Mouse (Mus musculus): Measurements from ENCODE around the gene Fbxl7.
"Not testable (repeated sequence)": the region's sequence is repeated elsewhere in the genome, so short reads cannot be mapped to it uniquely, and the experiment has no call there.

Gene Fbxl7

DNA sequence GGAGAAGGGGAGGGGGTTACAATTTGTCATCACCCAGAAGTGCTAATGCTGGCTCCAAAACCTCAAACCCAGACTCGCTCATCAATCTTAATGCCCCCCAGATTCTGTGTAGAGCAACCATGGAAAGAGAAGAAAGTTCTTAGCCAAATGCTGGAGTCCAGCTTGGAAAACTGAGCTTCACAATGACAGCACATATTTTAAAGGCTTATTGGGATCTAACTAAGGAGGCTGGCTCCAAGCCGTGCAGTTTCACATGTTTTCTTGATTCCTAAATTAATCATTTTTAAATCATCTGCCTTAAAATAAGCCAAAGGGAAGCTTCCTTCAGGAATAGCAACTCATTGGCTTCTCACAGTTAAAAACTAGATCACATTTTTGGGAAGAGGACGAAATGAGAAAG is 82.5 kb downstream of the Fbxl7 start:
- DNase-seq (ENCODE audit: low spot score in 2 of 2) = no peak

DNA sequence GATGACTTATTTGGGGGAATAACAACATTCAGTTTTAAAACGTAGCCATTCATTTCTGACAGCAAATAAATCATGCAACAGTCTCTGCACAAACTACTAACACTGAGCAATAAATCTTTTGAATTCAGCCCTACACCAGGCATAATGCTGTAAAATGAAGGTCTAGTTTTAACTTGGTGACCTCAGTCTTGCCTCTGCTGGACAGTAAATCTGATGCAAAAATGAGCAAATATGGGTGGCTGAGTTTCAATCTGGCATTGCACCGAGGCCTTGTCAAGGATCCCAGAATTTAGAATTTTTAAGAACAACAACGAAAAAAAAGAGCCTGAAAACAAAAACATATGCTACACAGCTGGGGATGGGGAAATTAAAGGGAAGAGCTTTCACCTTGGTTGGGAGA is 85.8 kb downstream of the Fbxl7 start:
- DNase-seq (ENCODE audit: low spot score in 2 of 2) = no peak

DNA sequence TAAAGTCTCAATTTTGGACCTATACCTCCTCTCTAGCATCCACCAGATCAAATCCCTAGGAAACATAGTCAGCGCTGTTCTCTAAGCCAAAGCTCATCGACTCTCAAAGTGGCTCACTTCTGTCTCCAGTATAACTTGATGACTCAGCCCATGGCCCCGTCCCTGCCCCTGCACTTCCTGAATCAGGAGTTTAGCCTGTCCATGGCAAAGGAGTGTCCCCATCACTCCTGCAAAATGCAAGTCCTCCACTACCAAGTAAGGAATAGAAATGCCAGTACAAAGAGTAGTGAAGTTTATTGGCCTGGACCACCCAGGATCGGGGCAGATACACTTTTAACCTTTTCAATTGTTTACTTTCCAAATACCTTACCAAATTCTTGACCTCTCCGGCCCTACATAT is 91.3 kb downstream of the Fbxl7 start:
- DNase-seq (ENCODE audit: low spot score in 2 of 2) = no peak

DNA sequence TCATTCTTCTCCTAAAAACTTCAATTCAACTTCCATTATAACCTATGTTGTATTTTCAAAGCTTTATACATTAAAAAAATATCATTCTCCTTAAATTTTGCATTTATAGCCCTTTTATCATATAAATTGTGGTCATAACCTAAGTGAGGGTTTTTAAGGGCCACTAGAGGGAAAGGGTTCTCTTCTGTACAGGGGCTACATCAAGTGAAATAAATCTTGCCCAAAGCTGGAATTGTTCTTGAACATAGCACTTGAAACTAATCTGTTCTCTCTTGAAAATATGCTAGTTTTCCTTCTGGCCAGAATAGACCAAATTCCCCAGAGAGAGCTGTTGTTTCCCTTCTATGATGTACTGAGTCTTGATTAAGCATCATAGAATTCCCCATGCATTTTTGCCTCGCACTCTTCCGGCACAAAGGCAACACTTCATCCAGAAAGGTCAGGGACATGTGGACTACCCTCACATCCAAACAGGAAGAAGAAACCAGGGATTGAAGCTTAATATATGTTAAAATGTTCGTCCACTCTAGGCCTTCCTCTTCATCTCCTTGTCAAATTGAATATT is 95.8 kb downstream of the Fbxl7 start:
- no peak for DNase-seq (ENCODE audit: low spot score in 2 of 2)

DNA sequence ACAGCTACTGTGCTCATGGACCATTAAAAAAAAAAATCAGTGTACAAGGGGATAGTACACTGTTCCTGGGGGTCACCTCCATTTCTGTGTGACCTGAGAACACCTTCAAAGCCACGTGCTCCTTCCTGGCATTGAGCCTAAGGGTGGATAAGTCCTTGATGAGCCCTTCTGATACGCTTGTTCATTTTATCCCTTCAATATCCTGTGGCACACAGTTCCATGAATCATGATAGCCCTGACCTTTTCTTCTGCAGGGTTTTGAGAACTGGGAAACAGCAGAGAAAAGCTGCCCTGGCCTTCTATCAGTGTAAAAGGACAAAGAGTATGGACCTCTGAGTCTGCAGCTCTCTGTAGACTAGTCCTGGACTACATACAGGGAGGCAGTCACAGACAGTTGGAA is 99.4 kb downstream of the Fbxl7 start:
- peak in 1 of 2 experiments; percentile 3 for DNase-seq (ENCODE audit: low spot score in 2 of 2)

DNA sequence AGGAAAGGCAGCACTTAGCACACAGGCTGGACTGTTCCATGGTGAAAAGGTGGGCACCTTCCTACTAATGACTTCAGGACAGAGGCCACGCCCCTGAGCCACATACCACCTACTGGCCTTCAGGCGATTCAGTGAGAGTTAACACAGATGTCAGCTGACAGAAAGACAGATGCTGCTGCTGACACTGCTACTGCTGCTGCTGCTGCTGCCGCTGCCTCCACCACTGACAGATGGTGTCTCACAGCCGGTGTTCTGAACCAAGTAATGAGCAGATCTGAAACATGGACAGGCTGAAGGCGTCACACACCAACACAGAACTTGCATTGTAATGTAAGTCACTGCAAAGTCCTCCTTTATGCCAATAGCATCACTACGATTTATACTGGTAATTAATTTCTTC is 99.9 kb downstream of the Fbxl7 start:
- DNase-seq (ENCODE audit: low spot score in 2 of 2) = peak in 1 of 2 experiments; percentile 27

DNA sequence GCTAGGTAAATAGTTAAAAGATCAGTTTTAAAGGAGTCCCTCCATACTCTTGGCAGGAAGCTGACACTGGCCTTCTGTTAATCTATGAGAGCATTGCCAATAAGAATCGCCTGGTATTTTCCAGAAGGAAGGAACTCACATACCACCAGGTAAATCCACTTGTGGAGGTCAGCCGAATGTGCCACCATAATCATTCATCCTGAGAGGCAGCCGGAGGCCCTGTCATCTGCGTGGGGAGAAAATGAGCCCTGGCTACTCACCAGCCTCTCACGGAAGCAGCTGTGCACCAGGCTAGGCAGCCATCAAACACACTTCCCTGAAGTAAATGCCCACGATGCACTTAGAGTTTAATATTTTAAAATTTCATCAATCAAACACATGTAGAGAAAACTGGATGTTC is 108.2 kb downstream of the Fbxl7 start:
- no peak for DNase-seq (ENCODE audit: low spot score in 2 of 2)

DNA sequence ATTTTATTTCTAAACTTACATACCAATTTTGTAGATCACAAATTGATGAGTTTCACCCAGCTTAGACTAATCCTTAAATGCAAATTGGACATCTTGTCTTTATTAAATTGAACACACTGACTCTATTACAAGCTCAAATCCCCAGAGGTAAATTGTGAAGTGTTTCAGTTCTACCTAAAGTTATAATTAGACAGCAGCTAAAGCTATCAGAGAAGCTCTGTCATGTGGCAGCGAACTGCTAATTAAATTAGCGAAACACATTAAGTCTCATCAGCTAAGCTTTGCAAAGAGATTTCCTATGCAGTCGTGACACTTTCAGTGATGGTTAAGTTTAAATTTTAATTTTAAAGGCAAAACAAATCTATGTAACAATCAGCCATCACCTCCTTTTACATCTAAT is 114.8 kb downstream of the Fbxl7 start:
- DNase-seq (ENCODE audit: low spot score in 2 of 2) = no peak

DNA sequence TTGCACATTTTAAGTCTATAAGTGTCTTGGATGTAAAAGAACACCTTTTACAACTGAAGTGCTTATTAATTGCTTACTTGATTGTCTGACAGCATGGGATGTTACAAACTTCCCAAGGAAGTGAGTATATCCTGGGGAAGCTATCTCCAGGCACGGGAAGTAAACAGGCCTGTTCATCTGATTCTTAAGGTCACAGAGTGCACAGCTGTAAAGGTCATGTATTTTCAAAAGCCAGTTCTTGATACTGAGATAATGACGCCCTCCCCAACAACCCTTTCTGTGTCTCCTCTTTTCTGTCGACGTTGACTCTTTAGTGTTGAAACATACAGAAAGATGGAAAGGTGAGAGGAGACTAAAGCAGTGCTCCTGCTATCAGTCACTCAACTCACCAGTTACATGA is 116.3 kb downstream of the Fbxl7 start:
- DNase-seq (ENCODE audit: low spot score in 2 of 2) = no peak

DNA sequence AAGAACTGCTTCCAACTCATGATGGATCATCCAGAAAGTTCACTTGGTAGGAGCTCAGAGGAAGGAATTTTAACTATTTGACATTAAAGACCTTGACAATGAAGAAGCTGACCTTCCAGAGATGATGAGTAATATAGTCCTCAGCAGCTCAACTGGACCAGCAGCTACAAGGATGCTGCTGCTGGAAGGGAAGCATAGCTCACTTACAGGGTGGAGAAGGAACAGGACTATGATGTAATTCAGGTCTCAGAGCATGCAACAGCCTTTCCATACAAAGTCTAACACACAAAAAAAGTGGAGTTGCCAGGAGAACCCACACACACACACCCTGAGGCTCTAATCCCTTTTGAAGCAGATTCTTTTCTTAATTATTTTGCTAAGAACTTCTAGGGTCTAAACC is 119.7 kb downstream of the Fbxl7 start:
- no peak for DNase-seq (ENCODE audit: low spot score in 2 of 2)

DNA sequence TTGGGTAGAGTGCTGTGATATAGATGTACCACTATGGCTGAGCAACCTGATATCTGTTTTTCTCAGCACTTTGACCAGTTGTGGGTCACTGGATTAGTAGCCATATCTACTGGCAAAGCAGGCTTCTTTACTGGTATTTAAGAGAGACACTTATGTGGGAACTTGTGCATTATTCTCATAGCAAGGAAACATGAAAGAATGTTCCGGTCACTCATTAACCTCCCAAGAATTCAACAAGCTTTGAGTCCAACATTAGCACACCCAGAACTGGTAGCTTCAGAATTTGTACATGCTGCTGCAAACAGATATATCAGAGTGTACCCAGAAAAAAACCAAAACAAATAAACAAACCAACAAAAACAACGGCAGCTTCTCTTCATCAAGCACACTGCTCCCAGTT is 120.5 kb downstream of the Fbxl7 start:
- no peak for DNase-seq (ENCODE audit: low spot score in 2 of 2)

DNA sequence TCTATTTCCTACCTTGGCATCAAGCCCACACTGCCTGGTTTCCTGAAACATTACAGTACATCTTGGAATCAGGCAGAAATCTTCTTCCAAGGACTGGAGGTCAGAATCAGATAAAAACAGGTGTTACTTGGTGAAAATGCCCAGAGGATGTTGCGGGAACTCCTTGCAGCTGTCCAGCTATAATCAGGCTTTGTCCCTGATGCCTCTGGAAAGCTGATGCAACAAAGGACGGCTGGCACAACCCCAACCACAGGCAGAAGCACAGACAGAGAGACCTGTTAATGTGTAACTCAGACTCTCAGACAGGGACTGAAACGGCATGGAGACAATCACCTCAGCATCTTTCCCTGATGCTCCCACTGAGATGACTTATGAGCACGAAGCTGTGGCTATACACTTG is 133.7 kb downstream of the Fbxl7 start:
- peak in 1 of 2 experiments; percentile 2 for DNase-seq (ENCODE audit: low spot score in 2 of 2)

DNA sequence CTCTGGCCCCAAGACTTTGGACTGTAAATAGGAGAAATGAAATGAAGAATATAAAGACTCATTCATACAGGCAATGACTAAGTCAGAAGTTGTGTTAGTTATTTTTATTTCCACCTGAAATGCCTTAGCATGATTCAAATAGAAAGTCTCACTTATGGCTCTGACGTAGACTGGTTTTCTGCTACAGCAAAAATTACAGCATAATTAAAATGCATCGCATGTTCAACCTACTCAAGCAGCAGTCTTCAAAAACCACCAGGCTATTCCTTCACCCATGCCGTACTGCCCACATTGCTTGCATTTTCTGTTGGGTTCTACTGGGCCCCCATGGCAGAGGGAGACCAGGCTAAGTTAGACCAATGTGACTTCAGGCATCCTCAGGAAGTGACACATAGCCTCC is 146.9 kb downstream of the Fbxl7 start:
- no peak for DNase-seq (ENCODE audit: low spot score in 2 of 2)

DNA sequence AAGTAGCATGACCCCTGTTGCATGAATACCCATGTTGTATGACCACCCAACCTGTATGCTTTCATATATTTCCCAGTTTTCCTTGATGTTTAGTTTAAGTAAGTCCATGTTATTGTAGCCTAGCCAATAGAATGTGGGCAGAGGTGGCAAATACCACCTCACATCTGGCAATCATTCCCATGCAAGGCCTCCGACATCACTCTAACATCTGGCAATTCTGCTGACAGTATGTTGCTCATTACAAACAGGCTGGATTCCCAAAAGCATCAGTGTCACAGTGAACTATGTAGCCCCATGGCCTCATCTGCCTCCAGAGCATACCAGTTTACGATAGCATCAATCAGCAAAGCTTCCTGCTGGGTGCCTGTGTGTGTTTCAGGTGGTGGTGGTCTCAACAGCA is 163.0 kb downstream of the Fbxl7 start:
- no peak for DNase-seq (ENCODE audit: low spot score in 2 of 2)

DNA sequence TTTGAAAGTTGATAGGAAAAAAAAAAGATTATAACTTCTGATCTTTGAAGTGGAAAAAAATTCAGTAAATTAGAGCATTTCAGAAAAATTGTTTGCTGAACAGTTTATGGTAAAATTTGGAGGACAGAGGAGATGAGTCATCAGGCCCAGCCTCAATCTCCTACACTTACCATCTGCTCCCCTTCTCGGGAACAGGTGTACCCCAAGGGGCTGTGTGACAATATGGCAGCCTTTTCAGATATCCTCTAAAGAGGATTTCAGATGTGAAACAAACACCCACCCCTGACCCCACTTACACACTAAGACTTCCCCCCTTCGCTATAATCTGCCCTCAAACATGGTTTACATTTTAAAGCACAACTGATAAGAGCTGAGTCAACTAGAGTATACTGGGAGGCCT is 164.6 kb downstream of the Fbxl7 start:
- no peak for DNase-seq (ENCODE audit: low spot score in 2 of 2)

DNA sequence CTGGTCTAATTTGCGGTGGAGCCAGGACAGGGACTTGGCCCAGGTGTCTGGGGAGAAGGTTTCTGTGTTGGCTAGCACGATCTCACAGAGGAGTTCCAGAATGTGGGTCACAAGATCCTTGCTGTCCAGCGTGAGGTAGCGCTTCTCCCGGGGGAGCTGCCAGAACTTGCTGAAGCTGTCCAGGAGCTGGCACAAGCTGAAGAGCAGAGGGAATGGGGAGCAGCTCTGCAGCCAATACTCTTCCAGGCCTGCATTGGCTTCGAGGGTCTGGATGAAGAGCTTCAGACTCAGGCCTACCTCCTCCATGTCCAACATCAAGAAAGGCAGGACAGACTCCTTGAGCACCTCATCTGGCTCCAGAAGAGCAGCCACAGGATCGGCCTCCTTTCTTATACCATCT is 166.0 kb downstream of the Fbxl7 start:
- DNase-seq (ENCODE audit: low spot score in 2 of 2) = not testable (repeated sequence)

DNA sequence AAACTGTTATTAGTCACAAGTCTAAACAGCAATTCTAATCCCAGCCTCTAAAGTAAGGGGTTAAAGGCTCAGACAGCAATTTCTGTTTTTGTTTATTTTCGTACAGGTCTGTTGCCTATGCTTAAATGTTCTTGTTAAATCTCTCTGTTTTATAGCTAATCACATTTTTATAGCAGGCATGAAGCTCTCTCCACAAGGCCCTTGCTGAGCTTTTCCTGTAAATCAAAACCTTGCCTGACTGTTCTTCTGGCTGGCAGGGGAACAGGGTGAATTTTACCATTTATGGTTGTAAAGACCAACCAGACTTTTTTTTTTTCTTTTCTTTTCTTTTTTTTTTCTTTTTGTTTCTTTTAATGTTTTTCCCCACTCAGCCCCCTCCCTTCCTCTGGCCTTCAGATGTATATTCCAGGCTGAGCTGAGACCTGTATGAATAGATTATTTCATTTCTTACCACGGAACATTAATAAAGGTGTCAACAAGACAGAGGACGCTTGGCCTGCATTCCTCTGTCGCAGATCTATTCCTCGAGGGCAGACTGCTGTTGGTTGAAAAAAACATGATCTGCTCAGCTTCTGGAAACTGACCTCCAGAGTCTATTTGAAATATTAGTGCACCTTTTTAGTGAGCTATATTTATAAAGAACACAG is 176.9 kb downstream of the Fbxl7 start:
- no peak for DNase-seq (ENCODE audit: low spot score in 2 of 2)

DNA sequence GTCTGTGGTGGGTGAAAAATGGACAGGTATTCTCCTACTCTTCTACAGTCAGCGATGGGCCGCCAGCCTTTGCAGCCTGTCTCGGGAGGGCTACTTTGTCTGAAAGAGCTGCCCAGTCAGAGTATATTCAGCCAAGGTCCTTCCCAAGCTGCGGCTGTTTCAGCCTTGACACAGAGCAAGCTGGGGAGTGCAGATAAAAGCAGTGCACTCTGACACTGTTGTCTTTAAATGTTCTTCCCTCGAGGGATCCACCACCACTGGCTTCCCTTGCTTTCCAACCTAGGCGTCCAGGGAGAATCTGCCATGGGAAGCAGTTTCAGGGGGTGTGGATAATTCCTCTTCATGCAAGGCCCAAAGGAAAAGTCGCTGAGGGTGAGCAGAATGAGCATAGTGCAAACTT is 177.4 kb downstream of the Fbxl7 start:
- DNase-seq (ENCODE audit: low spot score in 2 of 2) = no peak

DNA sequence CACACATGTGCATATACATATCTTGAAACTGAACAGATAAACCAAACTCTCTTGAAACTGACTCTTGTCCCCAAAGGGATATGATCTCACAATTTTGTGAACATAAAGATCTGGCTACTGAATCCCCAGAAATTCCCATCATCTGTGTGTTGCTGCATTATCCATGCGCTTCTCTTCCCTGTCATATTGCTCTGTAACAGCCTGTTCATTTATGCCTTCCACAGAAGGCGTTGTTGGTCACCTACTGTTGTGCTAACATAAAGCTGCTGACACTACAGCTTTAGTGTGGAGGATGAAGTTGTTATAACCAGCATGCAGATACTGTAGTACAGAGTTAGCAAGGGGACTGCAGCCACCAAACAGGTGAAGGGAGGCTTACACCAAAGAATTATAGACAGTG is 179.2 kb downstream of the Fbxl7 start:
- no peak for DNase-seq (ENCODE audit: low spot score in 2 of 2)

DNA sequence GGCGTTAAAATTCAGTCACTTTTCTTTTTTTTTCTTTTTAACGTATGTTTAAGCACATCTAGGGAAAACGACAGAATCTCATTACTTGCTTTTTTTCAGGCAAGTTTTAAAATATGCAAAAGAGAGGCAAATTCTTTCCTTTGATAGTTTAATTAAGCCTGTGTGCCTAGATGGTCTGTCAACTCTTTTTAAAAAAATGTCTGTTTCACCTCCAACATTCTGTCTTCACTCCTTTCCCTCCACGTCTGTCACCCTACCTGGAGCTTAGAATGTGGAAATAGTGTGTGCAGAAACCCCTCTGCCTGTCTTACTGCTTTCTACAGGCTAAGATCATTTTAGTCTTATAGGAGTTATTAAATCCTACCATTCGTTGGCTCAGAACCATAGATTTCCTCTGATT is 179.7 kb downstream of the Fbxl7 start:
- DNase-seq (ENCODE audit: low spot score in 2 of 2) = no peak

DNA sequence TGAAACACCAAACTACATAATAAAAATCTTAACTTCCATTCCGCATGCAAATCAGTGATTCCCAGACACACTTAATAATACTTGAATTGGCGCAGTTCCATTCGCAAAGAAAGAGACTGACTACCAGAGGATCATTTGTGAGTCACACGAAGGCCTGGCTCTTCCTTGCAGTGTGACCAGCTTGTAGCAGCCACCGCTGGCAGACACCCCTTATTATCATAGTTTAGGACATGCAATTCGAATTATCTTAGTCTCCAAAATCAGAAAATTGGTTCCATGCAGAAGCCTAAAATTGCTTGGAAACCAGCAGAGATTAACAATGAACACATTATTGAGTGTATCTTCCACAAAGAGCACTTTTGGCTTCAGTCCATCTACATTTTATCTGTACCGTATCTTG is 183.1 kb downstream of the Fbxl7 start:
- DNase-seq (ENCODE audit: low spot score in 2 of 2) = no peak

DNA sequence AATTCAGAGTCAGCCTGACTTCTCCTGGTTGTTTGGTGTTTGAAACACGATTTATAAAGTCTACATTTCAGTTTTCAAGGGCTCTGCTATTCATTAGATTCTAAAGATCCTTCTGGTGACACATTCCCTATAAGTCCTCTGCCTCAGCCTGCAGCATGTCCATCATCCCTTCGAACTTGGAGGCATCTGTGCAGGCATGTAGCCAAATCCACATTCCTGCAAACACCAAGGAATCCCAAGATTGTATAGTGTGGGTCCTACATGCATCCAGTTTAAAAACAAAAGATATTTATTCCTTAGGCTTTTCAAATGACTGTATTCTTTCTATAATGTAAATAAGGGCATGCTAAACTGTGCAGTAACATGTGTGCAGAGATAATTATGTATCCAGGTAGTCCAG is 190.4 kb downstream of the Fbxl7 start:
- no peak for DNase-seq (ENCODE audit: low spot score in 2 of 2)

DNA sequence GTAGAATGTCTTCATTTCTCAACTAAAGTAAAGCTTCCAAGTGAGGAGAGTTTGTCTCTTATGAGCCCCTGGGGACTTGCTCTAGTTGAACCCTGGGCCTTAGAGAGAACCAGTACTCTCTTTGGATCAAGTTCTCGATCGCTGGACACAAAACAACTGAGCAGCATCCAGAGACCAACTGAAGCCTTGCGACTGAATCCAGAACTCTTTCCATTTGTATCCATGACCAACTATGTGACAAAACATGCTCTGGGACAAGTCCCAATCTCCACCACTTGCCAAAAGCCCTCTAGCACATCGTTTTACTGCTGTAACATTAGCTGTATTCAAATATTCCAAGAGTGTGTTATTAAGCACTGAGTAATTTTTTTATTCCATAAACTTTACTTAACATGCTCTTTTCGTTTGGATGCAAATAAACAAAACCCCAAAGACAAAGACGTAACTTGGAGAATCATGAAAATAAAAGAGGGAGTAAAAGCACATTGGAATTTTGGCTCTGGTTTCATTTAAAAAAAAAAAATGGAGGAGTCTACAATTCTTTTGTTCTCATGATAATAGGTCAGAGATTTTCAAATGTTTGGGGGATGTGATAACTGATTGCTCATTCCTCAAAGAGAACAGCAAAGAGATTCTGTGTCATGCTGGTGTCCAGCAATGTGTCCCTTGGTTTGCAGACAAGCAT is 192.1 kb downstream of the Fbxl7 start:
- no peak for DNase-seq (ENCODE audit: low spot score in 2 of 2)

Data from cerebellum, postnatal 4 days (tissue).